Mouse (Mus musculus) lung, embryonic 14.5 days (tissue): ENCODE data around the gene Mdh1. TPM values are rescaled to one million over a fixed set of nuclear protein-coding genes. Genes with fewer than 3 reads are reported as not detected.

Source experiments
- ATAC-seq: fragments of 200-750 bp; cut with Nextera tagmentation; 2 replicates; pipeline ENCODE4 v1.8.0; 2017; ENCODE audit warnings: mild to moderate bottlenecking, moderate TSS enrichment, moderate library complexity; ENCODE audit not compliant: insufficient read depth
- DNase-seq: peaks from one replicate; pipeline ENCODE4 v3.0.0-alpha.2; 2015
- H3K27ac ChIP-seq: fragments of 300-500 bp; sonication (generic); 2 replicates; pipeline ENCODE4 v1.5.1; 2014; ENCODE audit warnings: low read depth, mild to moderate bottlenecking, moderate library complexity
- H3K27me3 ChIP-seq: fragments of 300-500 bp; sonication (generic); 2 replicates; pipeline ENCODE4 v1.6.1; 2014; ENCODE audit warnings: low read length, control low read depth; ENCODE audit not compliant: insufficient read depth
- H3K36me3 ChIP-seq: fragments of 300-500 bp; sonication (generic); 2 replicates; pipeline ENCODE4 v1.6.1; 2014; ENCODE audit warnings: control low read depth; ENCODE audit not compliant: insufficient read depth
- H3K4me1 ChIP-seq: fragments of 300-500 bp; sonication (generic); 2 replicates; pipeline ENCODE4 v1.6.1; 2014; ENCODE audit warnings: antibody characterized with exemption, control low read depth; ENCODE audit not compliant: insufficient read depth
- H3K4me2 ChIP-seq: fragments of 300-500 bp; sonication (generic); 2 replicates; pipeline ENCODE4 v1.6.1; 2014; ENCODE audit warnings: mild to moderate bottlenecking
- H3K4me3 ChIP-seq: fragments of 300-500 bp; sonication (generic); 2 replicates; pipeline ENCODE4 v1.5.1; 2014; ENCODE audit warnings: low read depth, low read length
- H3K9ac ChIP-seq: fragments of 300-500 bp; sonication (generic); 2 replicates; pipeline ENCODE4 v1.6.1; 2014
- H3K9me3 ChIP-seq: fragments of 300-500 bp; sonication (generic); 2 replicates; pipeline ENCODE4 v1.6.1; 2016; ENCODE audit warnings: low read depth, low read length, control low read depth
- CTCF ChIP-seq: IDR thresholded peaks from 2 replicates; pipeline ENCODE4 v1.5.1; 2016; ENCODE audit warnings: antibody characterized with exemption, low read depth
- WGBS: fragments of 180-500 bp; shearing (Covaris S2); extraction: QIAGEN DNeasy Blood & Tissue Kit; methylation state at CpG from one replicate; pipeline ENCODE4 v1.1.7; 2014; 5-methylcytosine and 5-hydroxymethylcytosine counted together
- polyA plus RNA-seq: library from polyadenylated mRNA; unstranded; fragments of >200 nt; fragmentation: Nextera tagmentation; extraction: Ambion mirVana; gene quantifications from 2 replicates; pipeline ENCODE4 v1.2.1, GENCODE M21; 2014

Gene Mdh1
- polyA plus RNA-seq, 1 experiment from 2014 or later, result 330 TPM

DNA sequence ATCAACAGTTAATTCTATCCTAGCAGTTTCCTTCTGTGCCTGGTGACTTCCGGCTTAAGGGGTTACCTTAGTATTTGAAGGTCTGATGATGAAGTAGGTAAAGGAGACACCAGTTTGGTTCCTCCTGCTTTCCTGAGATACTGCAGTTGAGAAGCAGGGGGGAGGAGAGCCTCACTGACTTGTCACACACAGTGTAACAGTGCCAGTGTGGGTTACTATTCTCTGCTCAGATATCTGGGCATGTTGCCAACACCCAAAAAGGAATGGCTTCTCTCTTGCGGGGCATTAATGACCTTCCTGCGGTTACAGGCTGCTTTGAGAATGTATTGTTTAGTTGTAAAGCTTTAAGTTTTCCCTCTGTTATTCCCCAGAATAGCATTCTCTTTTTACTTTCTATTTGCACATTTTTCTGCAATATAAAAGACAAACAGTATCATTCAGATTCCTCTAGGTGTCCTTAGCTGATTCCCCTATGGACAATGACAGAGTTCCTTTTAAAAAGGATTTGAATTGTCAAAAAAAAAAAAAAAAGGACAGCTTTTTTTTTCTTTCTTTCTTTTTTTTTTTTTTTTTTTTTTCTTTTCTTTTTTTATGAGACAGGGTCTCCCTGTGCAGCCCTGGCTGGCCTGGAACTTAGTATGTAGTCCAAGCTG lies 2.6 kb downstream of the Mdh1 start:
- Histone ChIP-seq H3K36me3 (peaks cover 14% of the 10 kb centered on the region), H3K4me3 (no peak overlapping the region), H3K9me3 (no peaks in the 10 kb centered on the region), H3K4me2 (peak overlapping the region; percentile 70; the same call in 1 of the 2 replicates), H3K27ac (0 out of 2 replicates have a peak overlapping the region, but pooled peaks have one; percentile 50), H3K9ac (0 out of 2 replicates have a peak overlapping the region, but pooled peaks have one; percentile 14), H3K27me3 (no peaks in the 10 kb centered on the region), H3K4me1 (no peaks in the 10 kb centered on the region)
- DNase-seq (peak; percentile 75), ATAC-seq (no peak)
- 31% methylated on average over 3 of the region's 3 CpGs for WGBS
- no peak for TF ChIP-seq CTCF

DNA sequence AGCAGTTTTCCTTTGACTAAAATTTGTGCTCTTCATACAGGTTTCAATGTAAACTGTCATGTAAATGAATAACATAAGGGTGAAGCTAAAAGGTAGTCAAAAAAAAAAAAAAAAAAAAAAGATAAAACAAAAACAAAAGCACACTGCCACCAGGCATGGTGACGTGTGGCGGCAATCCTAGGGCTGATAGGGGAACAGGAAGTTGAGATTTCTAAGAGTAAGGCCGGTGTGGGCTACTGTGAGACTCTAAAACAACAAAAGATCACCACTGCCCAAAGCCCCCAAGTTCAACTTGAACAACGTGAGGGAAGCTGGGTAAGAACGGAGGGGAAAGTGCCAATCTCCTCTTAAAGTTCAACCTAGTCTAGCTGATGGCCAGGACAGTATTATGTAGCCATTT lies 3.2 kb downstream of the Mdh1 start:
- no peak for ATAC-seq
- no peaks in the 10 kb centered on the region for H3K4me1 ChIP-seq
- H3K36me3 ChIP-seq, result peaks cover 15% of the 10 kb centered on the region
- H3K27me3 ChIP-seq, result no peaks in the 10 kb centered on the region
- H3K4me2 ChIP-seq, result no peak overlapping the region
- DNase-seq, result no peak
- H3K27ac ChIP-seq, result no peak overlapping the region
- no peak overlapping the region for H3K4me3 ChIP-seq
- TF ChIP-seq CTCF, result no peak
- no peaks in the 10 kb centered on the region for H3K9me3 ChIP-seq
- 54% methylated on average over 5 of the region's 5 CpGs for WGBS
- no peak overlapping the region for H3K9ac ChIP-seq

DNA sequence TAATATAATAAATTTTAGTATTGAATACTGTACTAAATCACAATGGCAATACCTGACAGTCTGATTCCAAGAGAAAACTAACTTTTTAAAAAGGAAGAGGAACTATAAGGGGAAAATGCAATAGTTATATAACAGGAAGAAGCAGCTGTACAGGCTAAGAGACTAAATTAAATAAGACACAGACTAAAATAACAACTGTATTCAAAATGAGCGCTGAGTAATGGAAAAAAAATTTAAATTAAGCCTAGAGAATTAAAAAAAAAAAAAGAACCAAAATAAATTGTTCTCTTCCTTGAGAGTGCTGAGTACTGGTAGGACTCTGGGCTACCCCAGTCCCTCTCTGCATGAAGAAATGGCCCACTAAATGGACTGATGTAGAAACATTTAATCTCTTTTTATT lies 4.4 kb downstream of the Mdh1 start:
- Histone ChIP-seq H3K36me3 (peaks cover 26% of the 10 kb centered on the region), H3K4me3 (no peak overlapping the region), H3K4me1 (no peaks in the 10 kb centered on the region), H3K9ac (no peak overlapping the region), H3K4me2 (no peak overlapping the region), H3K27ac (no peak overlapping the region), H3K9me3 (no peaks in the 10 kb centered on the region), H3K27me3 (no peaks in the 10 kb centered on the region)
- WGBS, result 85% methylated on average over 1 of the region's 1 CpGs
- no peak for TF ChIP-seq CTCF
- ATAC-seq (no peak), DNase-seq (no peak)

DNA sequence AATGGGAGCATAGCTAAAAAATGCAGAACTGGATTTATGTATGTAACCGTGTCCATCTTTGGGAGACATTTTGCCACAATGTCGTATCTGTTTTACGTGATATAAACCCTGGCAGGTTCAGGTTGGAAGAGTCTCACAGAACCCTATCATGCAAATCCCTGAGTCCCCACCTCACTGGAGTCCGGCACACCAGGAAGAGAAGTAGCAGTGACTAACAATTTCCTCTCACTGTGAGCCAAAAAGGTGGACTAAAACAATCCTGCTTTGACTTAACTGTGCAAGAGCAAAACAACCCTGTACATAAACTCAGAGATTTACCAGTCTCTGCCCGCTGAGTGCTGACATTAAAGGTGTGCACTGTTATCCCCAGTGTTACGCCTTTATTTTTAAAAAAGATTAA lies 5.2 kb downstream of the Mdh1 start:
- Histone ChIP-seq H3K36me3 (peaks cover 29% of the 10 kb centered on the region), H3K27me3 (no peaks in the 10 kb centered on the region)
- no peak for ATAC-seq

DNA sequence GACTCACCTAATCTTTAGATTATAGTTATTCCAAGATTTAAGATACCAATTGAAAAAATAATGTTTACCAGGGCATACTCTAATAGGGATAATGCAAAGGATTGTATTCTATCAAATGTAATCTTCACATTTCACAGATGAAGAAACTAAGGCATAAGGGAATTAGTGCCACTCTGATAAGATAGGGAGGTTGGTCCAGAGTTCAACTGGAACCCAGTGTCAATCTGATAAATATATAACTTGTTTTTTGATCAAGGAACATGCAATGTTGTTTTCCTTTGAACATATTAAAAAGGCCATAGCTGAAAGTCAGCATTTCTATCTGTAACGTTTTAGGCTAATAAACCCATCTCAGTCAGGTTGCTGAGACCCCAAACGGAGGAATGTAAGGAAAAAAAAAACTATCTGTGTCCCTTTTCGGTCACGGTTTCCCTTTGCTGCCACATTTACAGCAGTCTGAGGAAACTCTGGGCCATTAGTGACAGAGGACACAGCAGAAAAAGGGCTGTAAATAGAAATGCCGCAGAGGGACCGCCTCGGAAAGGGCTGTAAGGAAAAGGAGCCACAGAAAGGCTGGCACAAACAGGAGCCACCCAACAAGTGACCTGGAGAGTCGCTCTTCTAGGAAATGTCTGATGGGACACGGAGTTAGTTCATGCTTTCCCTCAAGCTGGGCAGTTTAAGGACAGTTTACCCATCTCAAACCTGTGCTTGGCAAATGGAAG lies 7.3 kb downstream of the Mdh1 start:
- peaks cover 49% of the 10 kb centered on the region for H3K36me3 ChIP-seq
- H3K4me1 ChIP-seq, result no peaks in the 10 kb centered on the region
- H3K9ac ChIP-seq, result no peak overlapping the region
- 90% methylated on average over 9 of the region's 9 CpGs for WGBS
- no peaks in the 10 kb centered on the region for H3K27me3 ChIP-seq
- no peak for TF ChIP-seq CTCF
- no peak for DNase-seq
- H3K4me2 ChIP-seq, result no peak overlapping the region
- no peaks in the 10 kb centered on the region for H3K9me3 ChIP-seq
- no peak for ATAC-seq
- no peak overlapping the region for H3K27ac ChIP-seq
- no peak overlapping the region for H3K4me3 ChIP-seq

More for the DNA sequence above, 5.2 kb downstream of the Mdh1 start:
- Histone ChIP-seq H3K27ac (no peak overlapping the region), H3K9ac (no peak overlapping the region), H3K4me2 (no peak overlapping the region), H3K9me3 (no peaks in the 10 kb centered on the region), H3K4me3 (no peak overlapping the region), H3K4me1 (no peaks in the 10 kb centered on the region)
- no peak for DNase-seq
- 95% methylated on average over 6 of the region's 6 CpGs for WGBS
- no peak for TF ChIP-seq CTCF

DNA sequence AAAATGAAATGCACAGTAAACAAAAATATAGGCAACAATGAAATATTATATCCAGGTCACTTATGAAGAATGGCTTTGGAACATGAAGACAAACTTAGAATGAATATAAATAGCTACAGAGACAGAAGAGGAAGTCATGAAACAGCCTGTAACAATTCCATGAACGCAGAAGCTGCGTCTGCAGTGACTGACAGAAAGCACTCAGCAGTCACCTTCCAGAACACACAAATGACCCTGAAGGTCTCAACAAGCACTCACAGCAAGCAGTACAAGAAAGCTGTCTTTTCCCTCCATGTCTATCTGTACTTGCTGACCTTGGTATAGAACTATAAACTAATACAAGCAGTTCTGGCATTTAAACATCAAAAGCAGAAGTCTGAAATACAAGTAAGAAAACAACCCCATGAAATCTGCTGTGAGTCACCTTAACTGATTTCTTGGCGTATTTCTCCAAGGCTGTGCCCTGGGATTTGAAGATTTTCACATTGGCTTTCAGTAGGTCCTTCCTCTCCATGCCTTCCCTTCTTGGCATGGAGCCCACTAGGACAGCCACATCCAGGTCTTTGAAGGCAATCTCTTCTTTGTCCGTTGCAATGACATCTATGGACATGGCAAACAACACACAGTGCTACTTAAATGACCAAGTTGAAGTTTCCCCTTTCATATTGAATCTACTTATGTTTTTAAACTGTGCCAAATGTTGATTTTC lies 8.4 kb downstream of the Mdh1 start:
- H3K27ac ChIP-seq, result no peak overlapping the region
- no peaks in the 10 kb centered on the region for H3K27me3 ChIP-seq
- ATAC-seq, result no peak
- no peak for TF ChIP-seq CTCF
- H3K4me1 ChIP-seq, result no peaks in the 10 kb centered on the region
- H3K4me2 ChIP-seq, result no peak overlapping the region
- 71% methylated on average over 4 of the region's 4 CpGs for WGBS
- peaks cover 60% of the 10 kb centered on the region for H3K36me3 ChIP-seq
- no peaks in the 10 kb centered on the region for H3K9me3 ChIP-seq
- H3K4me3 ChIP-seq, result no peak overlapping the region
- H3K9ac ChIP-seq, result no peak overlapping the region
- no peak for DNase-seq

DNA sequence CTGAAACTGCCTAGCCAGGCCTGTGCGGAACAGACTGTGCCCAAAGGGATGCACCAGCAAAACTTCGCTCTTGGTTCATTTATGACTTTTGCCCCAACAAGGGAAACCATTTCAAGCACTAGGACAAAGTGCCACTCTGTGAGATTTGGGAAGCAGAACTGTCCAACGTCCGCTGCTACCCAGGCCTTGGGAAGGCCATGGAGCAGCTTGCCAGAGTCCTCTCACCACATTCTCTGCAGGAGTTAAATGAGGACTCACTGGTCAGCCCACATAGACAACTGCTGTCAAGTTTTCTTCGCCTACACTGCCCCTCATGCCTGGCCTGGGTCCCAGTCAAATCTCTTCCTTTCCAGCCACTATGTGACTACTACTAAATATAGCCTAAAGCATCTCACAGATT lies 10.8 kb downstream of the Mdh1 start:
- DNase-seq, result no peak
- H3K9ac ChIP-seq, result no peak overlapping the region
- no peaks in the 10 kb centered on the region for H3K27me3 ChIP-seq
- no peaks in the 10 kb centered on the region for H3K9me3 ChIP-seq
- no peak overlapping the region for H3K27ac ChIP-seq
- H3K4me1 ChIP-seq, result no peaks in the 10 kb centered on the region
- 87% methylated on average over 5 of the region's 5 CpGs for WGBS
- peaks cover 75% of the 10 kb centered on the region for H3K36me3 ChIP-seq
- H3K4me3 ChIP-seq, result no peak overlapping the region
- no peak for ATAC-seq
- no peak overlapping the region for H3K4me2 ChIP-seq
- TF ChIP-seq CTCF, result no peak
